Mouse (Mus musculus): ENCODE data around the gene Adgrl3. TPM values are rescaled to one million over a fixed set of nuclear protein-coding genes. Genes with fewer than 3 reads are reported as not detected.

Adgrl3 gene
- polyA plus RNA-seq, 1 experiment from 2014 or later, result 48.7 TPM

GRCm38 (mm10) chr5:81156796-81157195 is 136.9 kb downstream of the Adgrl3 start:
- Histone ChIP-seq H3K4me3 (no peak overlapping the region), H3K9me3 (no peaks in the 10 kb centered on the region), H3K4me2 (replicated peaks) (no peak overlapping the region), H3K36me3 (no peaks in the 10 kb centered on the region), H3K27me3 (no peaks in the 10 kb centered on the region), H3K4me1 (no peaks in the 10 kb centered on the region; the same call in 1 of the 2 replicates), H3K9ac (no peak overlapping the region), H3K27ac (no peak overlapping the region)
- ATAC-seq (ENCODE audit: insufficient number of reproducible peaks, insufficient read depth, low FRiP score, low TSS enrichment), result no peak
- WGBS, result 56% methylated on average over 5 of the region's 5 CpGs

- 92% methylated on average over 12 of the region's 12 CpGs for WGBS
- H3K4me3 ChIP-seq, result no peak overlapping the region
- H3K4me1 ChIP-seq, result no peaks in the 10 kb centered on the region; the same call in 1 of the 2 replicates
- no peaks in the 10 kb centered on the region for H3K9me3 ChIP-seq
- H3K9ac ChIP-seq, result no peak overlapping the region
- H3K4me2 ChIP-seq (replicated peaks), result no peak overlapping the region
- ATAC-seq (ENCODE audit: insufficient number of reproducible peaks, insufficient read depth, low FRiP score, low TSS enrichment), result no peak
- H3K36me3 ChIP-seq, result no peaks in the 10 kb centered on the region
- H3K27me3 ChIP-seq, result no peaks in the 10 kb centered on the region
- H3K27ac ChIP-seq, result no peak overlapping the region
Observed at GRCm38 (mm10) chr5:81159013-81159412, 139.1 kb downstream of the Adgrl3 start.

DNA sequence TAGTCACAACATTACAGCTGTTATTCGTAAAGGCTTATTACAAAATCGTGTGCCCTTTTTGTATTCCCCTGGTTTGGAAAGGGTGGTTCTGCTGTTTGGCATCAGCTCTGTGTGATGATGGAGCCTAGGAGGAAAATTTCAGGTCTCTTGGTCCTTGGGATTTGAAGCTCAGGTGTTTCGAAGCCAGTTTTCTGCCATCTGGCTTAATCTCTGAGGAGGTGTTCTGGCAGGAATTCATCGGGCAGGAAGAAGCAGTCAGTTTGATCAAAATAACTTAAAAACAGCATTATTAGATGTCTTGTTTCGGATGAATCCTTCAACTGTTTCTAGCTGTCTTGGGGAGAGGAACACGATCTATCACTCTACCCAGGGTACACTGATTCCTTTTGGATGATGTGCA is 140.5 kb downstream of the Adgrl3 start:
- no peak for ATAC-seq (ENCODE audit: insufficient number of reproducible peaks, insufficient read depth, low FRiP score, low TSS enrichment)
- Histone ChIP-seq H3K4me1 (no peaks in the 10 kb centered on the region; the same call in 1 of the 2 replicates), H3K4me2 (replicated peaks) (no peak overlapping the region), H3K9me3 (no peaks in the 10 kb centered on the region), H3K27me3 (no peaks in the 10 kb centered on the region), H3K36me3 (no peaks in the 10 kb centered on the region), H3K27ac (no peak overlapping the region), H3K9ac (no peak overlapping the region), H3K4me3 (no peak overlapping the region)
- WGBS, result 80% methylated on average over 6 of the region's 6 CpGs

DNA sequence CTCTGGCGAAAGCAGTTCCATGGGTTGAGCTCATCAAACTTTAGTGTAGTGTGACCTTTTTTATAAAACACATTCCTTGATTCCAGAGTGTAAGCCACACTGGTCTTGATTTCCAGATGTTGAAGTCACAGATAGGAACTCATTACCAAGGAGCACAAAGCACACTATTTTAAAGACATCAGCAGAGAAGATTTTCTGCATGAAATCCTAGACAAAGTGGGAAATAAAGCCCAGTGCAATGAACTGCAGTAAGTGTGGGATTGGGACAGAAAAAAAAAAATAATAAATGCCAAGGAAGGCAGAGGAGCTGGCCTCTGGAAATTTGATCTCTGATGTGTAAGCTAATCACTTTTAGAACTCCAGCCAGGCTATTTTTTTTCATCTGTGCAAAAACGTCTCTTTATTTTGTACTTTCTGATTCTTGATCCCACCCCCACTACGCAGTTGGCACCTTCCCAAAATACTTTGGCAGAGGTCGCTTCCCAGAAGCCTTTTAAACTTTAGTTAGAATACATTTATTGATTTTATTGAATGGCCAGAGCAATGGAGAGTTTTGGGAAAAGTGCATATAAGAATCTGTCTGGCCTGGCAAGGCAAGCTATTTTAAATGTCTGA is 169.0 kb downstream of the Adgrl3 start:
- Histone ChIP-seq H3K4me2 (replicated peaks) (no peak overlapping the region), H3K9me3 (no peaks in the 10 kb centered on the region), H3K9ac (no peak overlapping the region), H3K4me1 (no peaks in the 10 kb centered on the region), H3K4me3 (no peak overlapping the region), H3K27ac (no peak overlapping the region), H3K36me3 (no peaks in the 10 kb centered on the region), H3K27me3 (no peaks in the 10 kb centered on the region)
- WGBS, result 20% methylated on average over 4 of the region's 4 CpGs
- ATAC-seq (ENCODE audit: insufficient number of reproducible peaks, insufficient read depth, low FRiP score, low TSS enrichment), result no peak

GRCm38 (mm10) chr5:81200354-81200753 is 180.4 kb downstream of the Adgrl3 start:
- Histone ChIP-seq H3K27me3 (no peaks in the 10 kb centered on the region), H3K4me3 (no peak overlapping the region)
- no peak for ATAC-seq (ENCODE audit: insufficient number of reproducible peaks, insufficient read depth, low FRiP score, low TSS enrichment)

DNA sequence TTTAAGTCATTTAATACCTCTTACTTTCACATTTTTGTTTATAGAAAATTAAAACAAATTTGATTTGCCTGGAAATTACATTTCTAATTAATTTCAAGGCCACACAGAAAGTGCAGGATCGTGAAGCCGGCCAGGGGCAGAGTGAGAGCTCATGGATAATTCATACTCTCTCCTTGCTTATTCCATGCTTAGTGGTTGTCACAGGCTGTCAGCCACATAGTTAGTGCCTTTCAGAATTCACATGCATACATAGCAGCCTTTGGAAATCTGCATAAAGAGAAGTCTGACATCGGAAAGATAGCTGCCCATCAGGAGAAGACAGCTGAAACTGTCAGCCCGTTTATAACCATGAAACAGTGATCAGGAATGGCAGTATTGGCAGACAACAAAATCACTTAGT is 181.9 kb downstream of the Adgrl3 start:
- H3K36me3 ChIP-seq, result no peaks in the 10 kb centered on the region
- H3K27me3 ChIP-seq, result no peaks in the 10 kb centered on the region
- no peaks in the 10 kb centered on the region for H3K9me3 ChIP-seq
- WGBS, result 81% methylated on average over 4 of the region's 4 CpGs
- H3K4me1 ChIP-seq, result no peaks in the 10 kb centered on the region
- no peak overlapping the region for H3K9ac ChIP-seq
- no peak overlapping the region for H3K4me2 ChIP-seq (replicated peaks)
- ATAC-seq (ENCODE audit: insufficient number of reproducible peaks, insufficient read depth, low FRiP score, low TSS enrichment), result no peak
- no peak overlapping the region for H3K4me3 ChIP-seq
- H3K27ac ChIP-seq, result no peak overlapping the region

More at GRCm38 (mm10) chr5:81200354-81200753, 180.4 kb downstream of the Adgrl3 start:
- no peak overlapping the region for H3K9ac ChIP-seq
- no peak overlapping the region for H3K27ac ChIP-seq
- H3K4me1 ChIP-seq, result no peaks in the 10 kb centered on the region
- H3K9me3 ChIP-seq, result no peaks in the 10 kb centered on the region
- no peaks in the 10 kb centered on the region for H3K36me3 ChIP-seq
- no peak overlapping the region for H3K4me2 ChIP-seq (replicated peaks)

DNA sequence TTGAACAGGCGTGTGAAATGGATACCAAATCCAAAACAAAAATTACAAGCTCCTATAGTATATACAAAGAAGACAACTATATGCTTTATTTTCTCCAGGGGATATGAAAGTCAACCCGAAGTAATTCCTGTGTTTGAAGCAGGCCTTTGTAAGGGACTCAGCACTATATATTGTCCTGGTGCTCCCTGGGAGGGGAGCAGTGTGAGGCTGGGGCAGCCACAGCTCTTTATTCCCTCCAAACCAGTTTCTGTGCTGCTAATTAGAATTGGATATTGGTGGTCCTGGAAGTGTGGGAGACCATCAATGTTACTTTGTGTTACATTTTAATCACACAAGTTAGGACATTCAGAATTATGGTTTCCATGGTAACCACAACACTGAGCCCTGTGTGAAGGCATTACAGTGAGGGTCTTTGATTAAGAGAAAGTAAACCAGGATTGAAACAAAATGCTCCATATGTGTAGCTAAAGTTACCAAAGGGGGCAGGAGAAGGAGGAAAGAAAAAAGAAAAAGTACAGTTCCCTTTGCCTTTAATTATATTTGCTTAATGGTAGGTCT is 198.6 kb downstream of the Adgrl3 start:
- Histone ChIP-seq H3K4me1 (0 out of 2 replicates have a peak, but pooled peaks cover 3% of the 10 kb centered on the region), H3K9me3 (no peaks in the 10 kb centered on the region), H3K36me3 (no peaks in the 10 kb centered on the region), H3K4me2 (replicated peaks) (no peak overlapping the region), H3K27ac (no peak overlapping the region), H3K9ac (no peak overlapping the region), H3K27me3 (no peaks in the 10 kb centered on the region), H3K4me3 (no peak overlapping the region)
- 41% methylated on average over 2 of the region's 2 CpGs for WGBS
- ATAC-seq (ENCODE audit: insufficient number of reproducible peaks, insufficient read depth, low FRiP score, low TSS enrichment), result no peak

DNA sequence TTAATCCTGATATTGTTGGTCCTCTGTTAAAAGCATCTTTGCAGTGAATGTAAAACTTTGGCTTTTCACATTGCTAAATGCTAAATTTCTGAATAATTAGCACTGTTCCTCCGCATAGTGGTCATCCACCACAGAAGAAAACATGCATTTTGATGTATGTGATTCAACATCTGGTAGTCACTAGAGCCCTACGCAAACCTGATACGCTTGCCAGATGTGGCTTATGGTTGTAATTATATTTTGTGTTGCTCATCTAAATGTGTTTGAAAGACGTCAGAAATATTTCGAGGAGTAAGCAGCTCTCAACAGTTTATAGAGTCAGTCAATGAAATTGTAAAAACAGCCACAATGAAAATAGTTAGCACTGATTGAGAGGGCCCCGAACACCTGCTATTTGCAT is 204.5 kb downstream of the Adgrl3 start:
- Histone ChIP-seq H3K27ac (no peak overlapping the region), H3K4me2 (replicated peaks) (no peak overlapping the region), H3K9me3 (no peaks in the 10 kb centered on the region), H3K4me3 (no peak overlapping the region), H3K36me3 (no peaks in the 10 kb centered on the region), H3K27me3 (no peaks in the 10 kb centered on the region), H3K9ac (no peak overlapping the region), H3K4me1 (peaks cover 3% of the 10 kb centered on the region; the same call in 1 of the 2 replicates)
- 30% methylated on average over 6 of the region's 6 CpGs for WGBS
- no peak for ATAC-seq (ENCODE audit: insufficient number of reproducible peaks, insufficient read depth, low FRiP score, low TSS enrichment)

DNA sequence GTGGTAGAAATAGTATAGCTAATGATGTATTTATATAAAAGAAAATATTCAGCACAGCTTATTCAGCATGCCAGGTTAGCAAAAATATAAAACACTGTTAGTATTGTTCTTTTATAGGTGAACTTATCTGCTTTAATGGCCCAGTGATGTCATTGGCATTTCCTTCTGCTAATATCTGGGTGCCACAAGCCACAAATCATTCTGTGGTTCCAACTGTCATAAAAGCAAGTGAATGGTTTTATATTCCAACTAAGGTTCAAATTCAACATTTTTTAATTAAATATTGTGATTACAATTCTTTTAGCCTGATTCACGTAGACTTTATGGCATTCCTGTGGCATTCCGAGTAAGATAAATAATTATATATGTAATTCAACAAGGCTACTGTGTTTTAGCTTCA is 205.5 kb downstream of the Adgrl3 start:
- no peak overlapping the region for H3K4me3 ChIP-seq
- no peak overlapping the region for H3K4me2 ChIP-seq (replicated peaks)
- no peaks in the 10 kb centered on the region for H3K36me3 ChIP-seq
- WGBS, result 75% methylated on average over 2 of the region's 2 CpGs
- no peak overlapping the region for H3K9ac ChIP-seq
- peaks cover 3% of the 10 kb centered on the region; the same call in 1 of the 2 replicates for H3K4me1 ChIP-seq
- H3K27ac ChIP-seq, result no peak overlapping the region
- H3K27me3 ChIP-seq, result no peaks in the 10 kb centered on the region
- no peak for ATAC-seq (ENCODE audit: insufficient number of reproducible peaks, insufficient read depth, low FRiP score, low TSS enrichment)
- no peaks in the 10 kb centered on the region for H3K9me3 ChIP-seq

DNA sequence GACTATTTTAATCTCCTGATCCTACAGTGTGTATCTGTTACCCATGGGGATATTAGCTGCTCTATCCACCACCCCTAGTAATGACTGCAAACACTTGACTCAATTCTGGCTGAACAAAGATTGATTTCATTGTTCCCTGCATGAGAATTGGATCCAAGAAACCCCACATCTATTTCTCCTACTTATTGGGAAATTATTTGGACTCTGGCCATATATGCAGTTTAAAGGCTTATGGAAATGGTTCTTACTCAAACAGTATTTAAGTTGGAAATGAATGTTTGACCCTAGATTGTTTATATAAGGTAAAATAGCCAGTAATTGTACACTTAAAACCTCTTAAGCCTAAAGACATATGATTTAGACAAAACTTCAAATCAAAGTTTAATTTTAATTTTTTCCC is 207.3 kb downstream of the Adgrl3 start:
- Histone ChIP-seq H3K27me3 (no peaks in the 10 kb centered on the region), H3K36me3 (no peaks in the 10 kb centered on the region), H3K9me3 (no peaks in the 10 kb centered on the region), H3K4me3 (no peak overlapping the region), H3K9ac (no peak overlapping the region), H3K4me1 (peaks cover 3% of the 10 kb centered on the region; the same call in 1 of the 2 replicates), H3K4me2 (replicated peaks) (no peak overlapping the region), H3K27ac (no peak overlapping the region)
- no peak for ATAC-seq (ENCODE audit: insufficient number of reproducible peaks, insufficient read depth, low FRiP score, low TSS enrichment)

DNA sequence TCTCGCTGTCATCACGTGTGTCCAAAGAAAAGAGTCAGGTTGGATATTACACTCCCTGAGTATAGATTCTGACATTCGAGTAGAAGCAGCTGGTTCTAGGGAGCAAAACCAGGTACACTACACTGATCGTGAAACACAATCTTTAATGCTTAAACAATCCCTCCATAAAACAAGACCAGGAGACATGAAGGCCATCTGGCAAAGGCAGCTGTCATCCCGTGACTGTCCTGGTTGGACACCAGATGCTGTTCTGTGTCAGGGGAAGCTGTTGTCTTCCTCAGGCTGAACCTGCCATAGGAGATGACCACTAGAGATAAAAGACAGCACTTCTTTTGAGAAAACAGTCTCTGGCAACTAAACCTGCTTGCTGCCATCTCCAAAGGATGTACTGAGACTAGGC is 228.8 kb downstream of the Adgrl3 start:
- H3K4me1 ChIP-seq, result no peaks in the 10 kb centered on the region
- H3K27ac ChIP-seq, result no peak overlapping the region
- no peak overlapping the region for H3K9ac ChIP-seq
- H3K4me2 ChIP-seq (replicated peaks), result no peak overlapping the region
- 69% methylated on average over 5 of the region's 5 CpGs for WGBS
- H3K9me3 ChIP-seq, result no peaks in the 10 kb centered on the region
- ATAC-seq (ENCODE audit: insufficient number of reproducible peaks, insufficient read depth, low FRiP score, low TSS enrichment), result no peak
- H3K36me3 ChIP-seq, result no peaks in the 10 kb centered on the region
- no peaks in the 10 kb centered on the region for H3K27me3 ChIP-seq
- no peak overlapping the region for H3K4me3 ChIP-seq

- H3K4me1 ChIP-seq, result no peaks in the 10 kb centered on the region
- no peak overlapping the region for H3K4me2 ChIP-seq (replicated peaks)
- no peak for ATAC-seq (ENCODE audit: insufficient number of reproducible peaks, insufficient read depth, low FRiP score, low TSS enrichment)
- no peaks in the 10 kb centered on the region for H3K27me3 ChIP-seq
- H3K4me3 ChIP-seq, result no peak overlapping the region
- no peaks in the 10 kb centered on the region for H3K9me3 ChIP-seq
- 85% methylated on average over 3 of the region's 3 CpGs for WGBS
- H3K27ac ChIP-seq, result no peak overlapping the region
- no peak overlapping the region for H3K9ac ChIP-seq
- no peaks in the 10 kb centered on the region for H3K36me3 ChIP-seq
Observed at GRCm38 (mm10) chr5:81256091-81256490, 236.2 kb downstream of the Adgrl3 start.
